Mouse (Mus musculus): ENCODE results near the gene Tmem128. TPM values are rescaled to one million over a fixed set of nuclear protein-coding genes. Genes with fewer than 3 reads are reported as not detected.

Tmem128 gene
- polyA plus RNA-seq, 1 experiment from 2014 or later: 67.9 TPM

DNA sequence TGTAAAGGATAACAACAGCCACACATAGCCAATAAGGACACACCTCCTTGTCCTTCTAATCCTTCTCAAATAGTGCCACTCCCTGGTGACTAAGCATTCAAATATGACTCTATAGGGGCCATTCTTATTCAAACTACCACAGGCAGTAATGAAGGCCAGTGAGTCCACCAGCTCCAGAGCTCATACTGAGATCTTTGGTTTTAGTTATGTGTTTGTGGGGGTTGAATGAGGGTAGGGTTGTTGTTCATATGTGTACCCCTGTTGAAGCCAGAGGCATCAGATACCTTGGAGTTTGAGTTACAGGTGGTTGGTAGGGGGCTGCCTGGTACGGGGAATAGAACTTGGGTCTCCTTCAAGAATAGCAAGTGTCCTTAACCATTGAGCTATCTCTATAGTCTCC lies 3.4 kb upstream of the Tmem128 start:
- Histone ChIP-seq H3K9ac (no peak overlapping the region), H3K27ac (no peak overlapping the region), H3K9me3 (no peaks in the 10 kb centered on the region), H3K4me1 (replicated peaks) (no peaks in the 10 kb centered on the region; the same call in 1 of the 2 replicates), H3K36me3 (no peaks in the 10 kb centered on the region), H3K27me3 (replicated peaks) (no peaks in the 10 kb centered on the region), H3K4me3 (replicated peaks) (no peak overlapping the region), H3K4me2 (replicated peaks) (no peak overlapping the region)
- WGBS: 96% methylated on average over 1 of the region's 1 CpGs
- no peak for ATAC-seq

DNA sequence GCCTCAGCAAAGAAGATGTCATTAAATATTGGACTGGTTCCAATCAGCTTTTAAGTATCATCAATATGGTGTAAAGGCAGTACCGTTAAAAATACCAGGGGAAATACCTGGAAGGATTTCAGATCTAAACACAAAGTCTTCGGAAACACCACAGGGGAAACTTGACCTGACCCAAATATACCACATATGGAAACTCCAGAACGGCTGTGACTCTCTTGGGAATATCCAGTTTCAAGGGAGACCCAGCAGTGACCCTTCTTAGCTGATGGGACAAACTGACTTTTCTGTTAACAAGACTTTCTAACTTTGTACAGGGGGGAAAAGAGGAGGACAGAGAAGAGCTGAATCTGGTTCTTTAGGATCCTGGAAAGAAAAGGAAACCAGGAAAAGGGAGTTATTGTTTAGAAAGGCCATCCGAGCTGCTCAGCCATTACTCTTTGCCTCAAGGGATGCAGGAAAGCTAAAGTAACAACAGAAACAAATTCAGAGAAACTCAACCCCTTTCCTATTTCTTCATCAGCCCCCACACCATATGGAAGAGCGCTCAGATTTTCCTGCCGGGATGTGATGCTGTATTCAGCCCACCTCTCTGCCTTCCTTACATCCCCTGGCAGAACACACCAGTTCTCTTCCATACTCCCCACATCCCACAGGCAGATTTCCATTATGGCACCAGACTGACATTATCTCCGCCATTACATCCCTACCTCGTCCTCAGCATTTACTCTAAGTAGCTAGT lies 1.8 kb upstream of the Tmem128 start:
- Histone ChIP-seq H3K4me2 (replicated peaks) (no peak overlapping the region), H3K9me3 (no peaks in the 10 kb centered on the region), H3K27me3 (replicated peaks) (no peaks in the 10 kb centered on the region), H3K9ac (no peak overlapping the region), H3K36me3 (peaks cover 6% of the 10 kb centered on the region), H3K27ac (no peak overlapping the region), H3K4me1 (replicated peaks) (no peaks in the 10 kb centered on the region; the same call in 1 of the 2 replicates), H3K4me3 (replicated peaks) (no peak overlapping the region)
- ATAC-seq: no peak
- WGBS: 86% methylated on average over 8 of the region's 8 CpGs

DNA sequence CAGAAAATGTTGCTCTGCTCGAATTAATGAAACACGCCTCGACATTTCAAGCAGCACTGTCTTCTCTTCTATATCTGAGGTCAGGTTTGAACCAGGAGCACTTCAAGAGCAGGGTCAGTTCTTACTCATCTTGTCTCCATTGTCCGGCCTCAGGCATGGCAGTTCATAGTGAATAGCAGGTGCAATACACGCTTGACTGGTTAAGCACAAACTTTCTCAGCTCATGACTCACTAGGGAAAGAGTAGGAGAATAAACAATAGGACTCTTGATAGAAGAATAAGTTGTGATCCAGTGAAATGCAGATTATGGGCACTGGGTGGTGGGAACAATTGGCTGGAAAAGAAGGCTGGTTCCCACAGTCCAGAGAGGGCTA lies 1.2 kb upstream of the Tmem128 start:
- H3K4me3 ChIP-seq (replicated peaks): no peak overlapping the region
- no peak for ATAC-seq
- H3K27me3 ChIP-seq (replicated peaks): no peaks in the 10 kb centered on the region
- H3K9ac ChIP-seq: no peak overlapping the region
- no peaks in the 10 kb centered on the region; the same call in 1 of the 2 replicates for H3K4me1 ChIP-seq (replicated peaks)
- H3K27ac ChIP-seq: no peak overlapping the region
- H3K36me3 ChIP-seq: peaks cover 11% of the 10 kb centered on the region
- WGBS: 93% methylated on average over 5 of the region's 5 CpGs
- no peaks in the 10 kb centered on the region for H3K9me3 ChIP-seq
- H3K4me2 ChIP-seq (replicated peaks): no peak overlapping the region

DNA sequence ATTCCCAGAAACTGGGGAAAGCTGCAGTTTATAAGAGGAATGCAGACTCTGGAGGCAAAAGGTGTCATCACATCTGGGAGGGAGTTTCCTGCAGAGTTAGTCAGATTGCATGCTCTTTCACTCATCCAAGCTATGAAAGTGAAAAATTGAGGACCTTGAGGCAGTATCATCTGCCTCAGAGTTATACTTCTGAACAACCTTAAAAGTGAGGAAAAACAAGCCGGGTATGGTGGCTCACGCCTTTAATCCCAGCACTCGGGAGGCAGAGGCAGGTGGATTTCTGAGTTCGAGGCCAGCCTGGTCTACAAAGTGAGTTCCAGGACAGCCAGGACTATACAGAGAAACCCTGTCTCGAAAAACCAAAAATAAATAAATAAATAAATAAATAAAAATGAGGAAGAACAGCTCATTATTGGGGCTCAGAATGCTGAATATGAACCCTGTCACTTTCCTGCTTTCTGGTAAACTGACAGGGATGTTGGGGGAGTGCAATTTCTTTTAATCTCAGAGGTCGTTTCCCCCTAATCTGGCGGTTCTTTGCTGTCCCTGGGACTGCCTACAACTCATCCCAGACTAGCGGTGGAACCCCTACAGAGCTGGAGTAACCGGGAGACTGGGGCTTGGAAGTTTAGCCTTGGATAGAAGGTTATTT lies 404 bp upstream of the Tmem128 start:
- no peak for ATAC-seq
- peak overlapping the region; percentile 84 for H3K4me3 ChIP-seq (replicated peaks)
- peaks cover 14% of the 10 kb centered on the region for H3K36me3 ChIP-seq
- H3K9me3 ChIP-seq: no peaks in the 10 kb centered on the region
- H3K27ac ChIP-seq: peak overlapping the region; percentile 89
- H3K9ac ChIP-seq: peak overlapping the region; percentile 68
- no peaks in the 10 kb centered on the region; the same call in 1 of the 2 replicates for H3K4me1 ChIP-seq (replicated peaks)
- peak overlapping the region; percentile 80 for H3K4me2 ChIP-seq (replicated peaks)
- 41% methylated on average over 9 of the region's 9 CpGs for WGBS
- no peaks in the 10 kb centered on the region for H3K27me3 ChIP-seq (replicated peaks)

DNA sequence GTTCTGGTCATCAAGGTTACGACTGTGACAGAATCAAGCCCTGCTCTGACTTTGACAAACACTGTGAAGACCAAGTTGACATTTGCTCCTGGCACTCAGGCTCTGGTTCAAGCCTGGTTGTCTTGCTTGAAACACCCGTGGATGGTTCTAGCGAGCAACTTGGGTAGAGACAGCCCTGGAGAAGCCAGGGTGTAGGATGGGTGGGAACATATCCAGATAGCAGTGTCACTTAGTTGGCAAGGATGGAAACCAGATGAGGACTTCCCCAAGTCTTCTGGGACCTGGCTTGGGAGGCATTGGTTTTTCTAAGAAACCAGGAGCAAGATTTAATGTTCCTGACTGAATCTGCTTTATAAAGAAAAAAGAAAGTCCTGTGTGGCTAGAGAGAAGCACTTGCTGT lies 11.0 kb downstream of the Tmem128 start:
- H3K4me2 ChIP-seq (replicated peaks): no peak overlapping the region
- H3K4me3 ChIP-seq (replicated peaks): no peak overlapping the region
- no peaks in the 10 kb centered on the region for H3K9me3 ChIP-seq
- WGBS: 87% methylated on average over 3 of the region's 3 CpGs
- no peaks in the 10 kb centered on the region for H3K4me1 ChIP-seq (replicated peaks)
- no peak overlapping the region for H3K27ac ChIP-seq
- peaks cover 27% of the 10 kb centered on the region for H3K36me3 ChIP-seq
- H3K9ac ChIP-seq: no peak overlapping the region
- no peak for ATAC-seq
- H3K27me3 ChIP-seq (replicated peaks): peaks cover 19% of the 10 kb centered on the region

DNA sequence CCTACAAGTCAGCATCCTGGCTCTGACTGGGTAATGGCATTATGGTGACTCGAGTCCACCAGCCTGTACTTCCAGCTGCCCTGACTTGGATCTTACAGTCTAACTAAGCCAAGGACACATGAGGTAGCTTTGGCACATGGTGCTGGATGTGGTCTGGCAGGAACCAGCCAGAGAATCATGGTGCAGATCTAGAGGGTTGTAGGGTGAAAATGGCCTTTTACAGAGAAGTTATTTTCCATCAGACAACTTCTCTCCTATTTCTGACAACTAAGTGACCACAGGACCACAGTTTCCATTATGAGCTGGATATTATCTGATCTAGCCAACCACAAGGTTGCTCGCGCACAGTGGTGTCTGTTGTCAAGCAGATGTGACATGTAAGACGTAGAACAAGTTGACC lies 13.8 kb downstream of the Tmem128 start:
- no peak overlapping the region for H3K4me2 ChIP-seq (replicated peaks)
- no peak overlapping the region for H3K9ac ChIP-seq
- no peak overlapping the region for H3K27ac ChIP-seq
- H3K36me3 ChIP-seq: peaks cover 12% of the 10 kb centered on the region; the same call in 1 of the 2 replicates
- H3K4me3 ChIP-seq (replicated peaks): no peak overlapping the region
- peaks cover 47% of the 10 kb centered on the region for H3K27me3 ChIP-seq (replicated peaks)
- WGBS: 89% methylated on average over 4 of the region's 4 CpGs
- H3K9me3 ChIP-seq: no peaks in the 10 kb centered on the region
- peaks cover 11% of the 10 kb centered on the region for H3K4me1 ChIP-seq (replicated peaks)
- ATAC-seq: no peak

DNA sequence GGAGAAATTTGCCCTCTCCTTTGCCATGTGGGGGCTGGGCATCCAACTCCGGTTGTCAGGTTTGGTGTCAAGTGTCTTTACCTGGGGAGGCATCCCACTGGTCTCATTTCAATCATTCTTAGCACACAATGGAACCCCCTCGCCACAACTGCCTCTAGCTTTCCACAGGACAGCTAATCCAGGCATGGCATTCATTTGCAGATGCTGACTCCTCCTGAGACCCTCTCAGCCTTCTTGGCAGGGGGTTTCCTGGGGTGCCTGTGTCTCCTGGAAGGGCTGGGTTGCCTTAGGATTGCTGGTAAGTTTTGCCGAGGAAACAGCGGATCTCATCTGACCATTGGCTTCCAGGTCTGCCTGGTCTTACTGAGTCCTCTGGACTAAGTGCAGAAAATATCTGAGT lies 15.8 kb downstream of the Tmem128 start, which contains the start of gene Otop1:
TSS of gene Otop1 (plus strand) at position 202 of the 400 bp plus-strand sequence.
- Histone ChIP-seq H3K4me3 (replicated peaks) (no peak within 1 kb of the TSS; the same call in 1 of the 2 replicates), H3K36me3 (peaks cover 5% of the 10 kb centered on the region; the same call in 1 of the 2 replicates), H3K4me2 (replicated peaks) (peak within 1 kb of the TSS; percentile 53), H3K27me3 (replicated peaks) (peaks cover 53% of the 10 kb centered on the region), H3K9ac (no peak within 1 kb of the TSS), H3K9me3 (no peaks in the 10 kb centered on the region), H3K27ac (no peak within 1 kb of the TSS), H3K4me1 (replicated peaks) (peaks cover 11% of the 10 kb centered on the region)
- 6% methylated on average over 4 of the region's 4 CpGs for WGBS
- no peak for ATAC-seq

DNA sequence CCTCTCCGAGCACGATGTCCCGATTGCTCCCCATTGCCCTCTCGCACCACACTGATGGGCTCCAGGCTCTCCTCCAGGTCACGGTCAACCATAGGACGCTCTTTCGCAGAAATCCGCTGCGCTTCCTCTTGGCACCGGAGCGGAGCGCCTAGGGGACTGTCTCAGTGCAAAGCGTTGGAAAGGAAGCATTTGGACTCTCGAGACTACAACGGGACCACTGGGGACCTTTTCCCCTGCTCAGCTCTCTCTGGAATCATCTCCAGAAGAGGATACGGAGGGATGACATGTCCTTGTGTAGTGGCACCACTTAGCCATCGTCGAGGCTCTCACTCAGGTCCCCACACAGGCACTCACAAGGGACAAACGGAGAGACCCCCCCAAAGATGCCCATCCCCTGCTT lies 16.5 kb downstream of the Tmem128 start:
- peaks cover 11% of the 10 kb centered on the region for H3K4me1 ChIP-seq (replicated peaks)
- WGBS: 3% methylated on average over 19 of the region's 19 CpGs
- no peaks in the 10 kb centered on the region for H3K36me3 ChIP-seq
- peaks cover 53% of the 10 kb centered on the region for H3K27me3 ChIP-seq (replicated peaks)
- H3K9me3 ChIP-seq: no peaks in the 10 kb centered on the region
- no peak overlapping the region; the same call in 1 of the 2 replicates for H3K4me2 ChIP-seq (replicated peaks)
- no peak overlapping the region for H3K9ac ChIP-seq
- ATAC-seq: no peak
- H3K4me3 ChIP-seq (replicated peaks): no peak overlapping the region; the same call in 1 of the 2 replicates
- no peak overlapping the region for H3K27ac ChIP-seq

DNA sequence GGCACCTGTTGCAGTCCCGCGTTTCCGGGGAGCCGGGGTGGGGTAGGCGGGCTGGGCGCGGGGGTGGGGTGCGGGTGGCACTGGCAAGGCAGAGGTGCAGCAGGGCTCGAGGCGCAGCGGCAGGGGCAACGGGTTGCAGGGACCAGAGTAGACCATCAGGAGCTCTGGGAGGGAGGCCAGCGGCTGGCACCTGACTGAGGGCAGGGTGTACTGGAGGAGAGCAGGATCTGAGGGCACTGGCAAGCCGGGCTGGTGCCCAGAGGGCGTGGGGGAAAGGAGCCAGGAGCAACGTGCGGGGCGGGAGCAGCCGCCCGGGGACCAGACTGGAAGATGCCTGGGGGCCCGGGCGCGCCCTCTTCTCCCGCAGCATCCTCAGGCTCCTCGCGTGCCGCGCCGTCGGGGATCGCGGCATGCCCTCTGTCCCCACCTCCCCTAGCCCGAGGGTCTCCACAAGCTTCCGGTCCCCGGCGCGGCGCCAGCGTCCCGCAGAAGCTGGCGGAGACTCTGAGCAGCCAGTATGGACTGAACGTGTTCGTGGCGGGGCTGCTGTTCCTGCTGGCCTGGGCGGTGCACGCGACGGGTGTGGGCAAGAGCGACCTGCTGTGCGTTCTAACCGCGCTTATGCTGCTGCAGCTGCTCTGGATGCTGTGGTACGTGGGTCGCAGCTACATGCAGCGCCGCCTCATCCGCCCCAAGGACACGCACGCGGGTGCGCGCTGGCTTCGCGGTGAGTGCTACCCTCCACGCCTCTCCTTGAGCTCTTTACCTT lies 17.3 kb downstream of the Tmem128 start:
- no peak for ATAC-seq
- no peak overlapping the region for H3K27ac ChIP-seq
- peak overlapping the region; percentile 53 for H3K4me2 ChIP-seq (replicated peaks)
- H3K4me1 ChIP-seq (replicated peaks): peaks cover 11% of the 10 kb centered on the region
- peak overlapping the region; percentile 15 for H3K4me3 ChIP-seq (replicated peaks)
- H3K9me3 ChIP-seq: no peaks in the 10 kb centered on the region
- peaks cover 53% of the 10 kb centered on the region for H3K27me3 ChIP-seq (replicated peaks)
- H3K36me3 ChIP-seq: no peaks in the 10 kb centered on the region
- 2% methylated on average over 65 of the region's 65 CpGs for WGBS
- no peak overlapping the region for H3K9ac ChIP-seq

DNA sequence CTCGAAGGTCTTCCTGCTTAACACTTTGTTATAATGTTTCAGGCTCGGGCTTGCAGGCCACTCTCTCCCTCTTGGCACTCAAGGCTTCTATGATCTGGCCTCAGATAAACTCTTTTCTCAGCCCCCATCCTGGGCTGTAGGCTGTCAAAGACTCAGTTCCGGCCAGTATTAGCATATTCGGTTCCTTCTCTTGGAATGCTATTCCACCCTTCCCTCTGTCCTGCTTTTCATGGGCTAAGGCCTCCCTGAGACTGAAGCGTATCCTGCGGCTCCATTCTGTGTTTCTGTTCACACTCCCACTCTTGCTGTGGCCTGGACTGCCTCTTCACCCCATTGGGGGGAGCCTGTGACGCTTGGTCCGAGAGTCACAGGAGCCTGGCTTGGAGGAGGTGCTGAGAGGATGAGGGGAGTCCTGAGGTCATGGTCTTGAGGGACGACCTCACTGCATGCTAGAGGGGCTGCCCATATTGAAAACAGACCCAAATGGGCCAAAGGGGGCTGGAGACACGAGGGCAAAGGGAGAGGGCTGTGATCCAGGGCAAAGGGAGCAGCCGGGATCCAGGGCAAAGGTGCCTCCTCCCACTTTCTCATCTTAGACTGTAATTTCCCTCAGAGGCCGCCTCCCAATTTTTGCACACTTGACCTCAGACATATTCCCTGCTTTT lies 18.1 kb downstream of the Tmem128 start:
- no peak overlapping the region for H3K27ac ChIP-seq
- ATAC-seq: no peak
- peaks cover 53% of the 10 kb centered on the region for H3K27me3 ChIP-seq (replicated peaks)
- no peak overlapping the region for H3K4me3 ChIP-seq (replicated peaks)
- H3K4me1 ChIP-seq (replicated peaks): peaks cover 11% of the 10 kb centered on the region
- 15% methylated on average over 12 of the region's 12 CpGs for WGBS
- no peak overlapping the region for H3K4me2 ChIP-seq (replicated peaks)
- H3K36me3 ChIP-seq: no peaks in the 10 kb centered on the region
- no peak overlapping the region for H3K9ac ChIP-seq
- H3K9me3 ChIP-seq: no peaks in the 10 kb centered on the region

DNA sequence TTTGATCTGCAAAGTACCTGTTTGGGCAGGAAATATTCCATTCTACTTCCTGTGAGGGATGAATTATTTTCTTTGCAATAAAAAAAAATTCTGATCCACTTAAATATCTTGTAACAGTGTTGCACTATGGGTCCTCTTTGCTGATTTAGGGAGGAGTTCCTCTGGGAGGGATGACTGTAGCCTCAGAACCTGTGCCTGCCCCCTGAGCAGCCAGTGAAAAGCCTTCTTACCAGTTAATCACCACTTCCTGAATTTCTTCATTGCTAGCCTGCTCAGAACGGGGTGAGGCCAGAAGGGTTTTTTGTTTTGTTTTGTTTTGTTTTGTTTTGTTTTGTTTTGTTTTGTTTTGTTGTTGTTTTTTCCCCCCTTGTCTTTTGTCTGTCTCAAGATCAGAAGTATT lies 20.1 kb downstream of the Tmem128 start:
- Histone ChIP-seq H3K4me3 (replicated peaks) (no peak overlapping the region), H3K4me2 (replicated peaks) (no peak overlapping the region), H3K4me1 (replicated peaks) (peaks cover 11% of the 10 kb centered on the region), H3K27me3 (replicated peaks) (peaks cover 43% of the 10 kb centered on the region), H3K36me3 (no peaks in the 10 kb centered on the region), H3K27ac (no peak overlapping the region), H3K9me3 (no peaks in the 10 kb centered on the region), H3K9ac (no peak overlapping the region)
- 43% methylated on average over 1 of the region's 1 CpGs for WGBS
- no peak for ATAC-seq

DNA sequence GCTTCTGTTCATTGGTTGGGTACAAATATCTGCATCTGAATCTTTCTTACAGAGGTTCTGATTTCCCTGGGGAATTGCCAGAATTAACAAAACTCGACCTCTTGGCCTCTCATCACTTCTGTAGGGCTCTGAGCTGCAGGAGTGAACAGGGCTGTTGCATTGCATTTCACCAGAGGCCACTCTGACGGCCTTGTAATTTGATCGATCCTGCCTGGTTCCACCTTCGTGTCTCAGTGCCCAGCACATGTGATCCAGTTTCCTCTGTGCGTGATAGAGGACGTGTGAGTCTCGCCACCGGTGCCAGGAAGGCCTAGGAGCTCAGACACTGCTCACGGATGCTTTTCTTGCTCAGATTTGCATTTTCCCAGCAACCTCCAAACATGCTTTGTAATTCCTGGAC lies 25.7 kb downstream of the Tmem128 start:
- Histone ChIP-seq H3K4me2 (replicated peaks) (no peak overlapping the region), H3K36me3 (no peaks in the 10 kb centered on the region), H3K4me1 (replicated peaks) (no peaks in the 10 kb centered on the region), H3K9ac (no peak overlapping the region), H3K9me3 (no peaks in the 10 kb centered on the region), H3K4me3 (replicated peaks) (no peak overlapping the region), H3K27ac (no peak overlapping the region), H3K27me3 (replicated peaks) (no peaks in the 10 kb centered on the region)
- no peak for ATAC-seq
- WGBS: 57% methylated on average over 9 of the region's 9 CpGs

Data from intestine, embryonic 15.5 days (tissue).